Mouse (Mus musculus) urinary bladder, postnatal 4 days (tissue): ENCODE results near the gene Ephb6.
A peak's percentile ranks its signal among the peaks of the same experiment; 100 is the strongest.
"Not testable (repeated sequence)": the region's sequence is repeated elsewhere in the genome, so short reads cannot be mapped to it uniquely, and the experiment has no call there.

Experiments
- DNase-seq, 2 experiments: peaks; one replicate each; pipeline ENCODE4 v3.0.0; 2021 to 2022; ENCODE audit warnings: low spot score in 2 of 2

Gene Ephb6

DNA sequence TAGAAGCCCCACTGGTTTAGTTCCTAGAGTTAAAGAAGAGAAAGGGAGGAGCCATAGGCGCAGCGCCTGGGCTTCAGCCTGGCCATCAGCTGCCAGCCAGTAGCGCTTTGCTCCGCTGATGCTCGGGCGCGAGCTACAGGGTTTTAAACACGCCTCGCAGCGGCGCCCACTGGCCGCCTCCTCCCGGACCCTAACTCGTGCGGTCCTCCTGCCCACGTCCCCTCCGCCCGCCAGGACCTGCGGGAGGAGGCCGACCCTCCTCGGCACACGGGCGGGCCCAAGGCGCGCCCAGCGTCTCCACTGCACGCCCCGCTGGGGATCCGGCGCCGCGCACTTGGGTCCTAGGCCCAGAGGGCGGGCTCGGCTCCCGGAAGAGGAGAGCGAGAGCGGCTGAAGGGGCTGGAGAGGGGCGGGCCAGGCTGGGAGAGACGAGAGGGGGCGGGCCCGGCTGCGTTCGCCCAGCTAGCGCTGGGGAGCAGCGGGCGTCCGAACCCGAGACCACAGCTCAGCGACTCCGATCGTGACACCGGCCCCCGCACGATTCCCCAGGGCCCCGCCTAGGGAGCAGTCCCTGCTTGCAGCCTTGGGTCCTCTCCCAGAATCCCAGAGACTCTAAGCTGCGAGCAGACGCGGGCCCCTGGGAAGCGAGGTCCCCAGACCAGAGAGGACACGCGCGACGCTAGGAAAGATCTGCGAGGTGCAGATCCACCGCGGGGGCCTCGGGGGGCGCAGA, at the start of gene Ephb6:
TSS of gene Ephb6 (plus strand) at position 422 of the 733 bp plus-strand sequence.
- DNase-seq: peak; percentile 79 to 84

- DNase-seq: no peak
These were observed 48.9 kb upstream of the Ephb6 start for GRCm38 (mm10) chr6:41556389-41556788.

GRCm38 (mm10) chr6:41557468-41557867, 47.8 kb upstream of the Ephb6 start:
- no peak for DNase-seq

DNA sequence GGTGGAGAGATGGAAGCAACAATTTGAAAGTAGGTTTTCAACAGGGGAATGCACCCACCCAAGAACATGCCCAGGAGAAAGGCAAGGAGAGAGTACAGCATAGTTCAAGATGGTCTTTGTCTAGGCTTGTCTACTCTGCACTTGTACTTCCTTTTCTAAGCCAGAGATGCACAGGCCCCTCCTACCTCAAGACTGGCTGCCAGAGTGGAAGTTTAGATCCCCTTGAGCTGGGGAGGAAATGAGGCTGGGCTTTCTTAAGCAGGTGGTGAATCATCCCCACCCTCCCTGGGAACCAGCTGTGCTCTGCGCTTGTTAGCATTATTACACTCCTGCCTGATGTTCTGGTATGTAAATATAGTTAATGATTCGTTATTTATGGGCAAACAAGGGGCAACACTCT, 47.0 kb upstream of the Ephb6 start:
- DNase-seq: no peak

DNA sequence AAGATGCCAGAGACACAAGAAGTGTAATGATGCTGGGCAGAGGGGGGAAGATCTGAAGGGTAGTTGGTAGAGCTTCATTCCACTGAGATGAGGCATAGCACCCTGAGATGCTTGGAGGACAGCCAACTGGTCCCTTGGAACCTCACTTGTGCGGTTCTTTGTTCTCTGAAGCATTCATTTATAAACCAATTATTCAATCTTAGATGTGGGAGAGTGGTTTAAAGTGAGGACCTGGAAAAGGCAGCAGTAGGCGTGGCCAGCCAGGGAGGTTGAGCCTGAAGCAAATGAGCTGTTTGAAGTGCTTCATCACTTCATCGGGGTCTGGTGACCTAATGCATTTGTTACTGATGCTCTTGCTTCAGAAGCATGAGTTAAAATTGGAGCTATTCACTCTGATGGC, 46.0 kb upstream of the Ephb6 start:
- DNase-seq: no peak

DNA sequence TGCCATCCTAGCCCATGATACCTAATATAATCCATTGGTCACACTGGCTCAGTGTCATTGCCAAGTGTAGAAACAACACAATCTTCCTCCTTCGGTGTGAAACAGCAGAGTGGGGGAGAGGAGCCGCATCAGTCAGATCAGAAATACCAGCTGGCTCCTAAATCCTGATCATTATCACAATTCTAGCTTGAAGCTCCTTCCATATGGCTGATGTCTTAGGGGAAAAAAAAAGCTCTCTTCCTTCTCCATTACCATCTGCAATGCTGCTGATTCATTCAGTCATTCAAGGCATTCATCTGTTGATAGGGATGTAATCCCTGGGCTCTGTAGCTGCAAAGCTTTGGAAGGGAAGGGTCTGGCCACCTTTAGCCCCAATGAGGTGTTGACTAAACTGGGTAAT, 45.0 kb upstream of the Ephb6 start:
- no peak for DNase-seq

- no peak for DNase-seq
These were observed 42.7 kb upstream of the Ephb6 start for GRCm38 (mm10) chr6:41562598-41562997.

DNA sequence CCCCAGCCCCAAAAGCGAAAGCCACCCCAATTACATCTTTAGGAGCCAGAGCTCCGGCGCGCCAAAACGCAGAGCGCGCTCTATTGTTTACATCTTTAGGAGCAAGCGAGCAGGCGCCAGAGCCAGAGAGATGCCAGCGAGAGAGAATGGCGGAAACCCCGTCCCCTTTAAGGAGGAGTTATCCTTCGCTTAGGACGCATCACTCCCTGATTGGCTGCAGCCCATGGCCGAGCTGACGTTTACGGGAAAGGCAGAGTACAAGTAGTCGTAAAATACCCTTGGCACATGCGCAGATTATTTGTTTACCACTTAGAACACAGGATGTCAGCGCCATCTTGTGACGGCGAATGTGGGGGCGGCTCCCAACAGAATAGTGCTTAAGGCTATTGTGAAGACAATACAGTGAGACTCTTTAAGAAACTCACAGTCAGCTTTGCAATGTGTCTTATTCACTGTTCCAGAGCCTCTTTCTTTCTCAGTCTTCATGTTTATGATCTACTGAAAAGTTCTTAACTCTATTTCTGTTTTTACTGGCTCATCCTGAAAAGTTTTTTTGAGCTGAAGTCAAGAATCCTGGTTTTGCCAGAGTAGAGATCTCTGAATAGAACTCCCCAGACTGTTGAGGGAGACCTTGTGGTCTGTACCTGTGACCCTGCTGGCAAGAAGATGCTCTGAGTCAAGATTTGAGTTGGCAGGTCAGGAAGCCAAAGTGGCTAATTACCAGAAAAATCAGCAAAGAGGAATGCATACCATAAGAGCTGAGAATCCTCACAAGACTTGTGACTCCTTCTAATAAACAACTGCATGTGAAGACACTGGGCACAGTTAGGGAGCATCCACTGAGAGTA, 42.0 kb upstream of the Ephb6 start:
- not testable (repeated sequence) for DNase-seq

- no peak for DNase-seq
These were observed 40.0 kb upstream of the Ephb6 start for GRCm38 (mm10) chr6:41565261-41565660.

- no peak for DNase-seq
These were observed 38.3 kb upstream of the Ephb6 start for GRCm38 (mm10) chr6:41566965-41567364.

DNA sequence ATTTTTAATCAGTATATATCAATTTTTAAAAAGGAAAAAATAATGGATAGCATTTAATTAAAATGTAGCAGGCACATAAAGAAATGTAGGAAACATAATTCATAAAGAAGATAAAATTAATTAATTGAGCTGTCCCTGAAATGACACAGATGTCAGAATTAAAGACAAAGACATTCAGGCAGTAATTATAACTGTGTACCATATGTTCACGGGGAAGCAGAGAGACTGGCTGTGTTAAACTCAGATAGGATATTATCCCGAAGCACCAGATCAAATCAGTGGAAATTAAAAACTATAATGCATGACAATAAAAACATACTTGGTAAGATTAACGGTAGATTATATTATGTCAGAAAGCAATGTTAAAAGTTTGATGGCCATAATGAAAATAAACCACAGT, 36.2 kb upstream of the Ephb6 start:
- no peak for DNase-seq

- no peak for DNase-seq
These were observed 28.7 kb upstream of the Ephb6 start for GRCm38 (mm10) chr6:41576526-41577097.

GRCm38 (mm10) chr6:41577297-41577696, 28.0 kb upstream of the Ephb6 start:
- DNase-seq: no peak

GRCm38 (mm10) chr6:41581295-41581694, 24.0 kb upstream of the Ephb6 start:
- DNase-seq: no peak

DNA sequence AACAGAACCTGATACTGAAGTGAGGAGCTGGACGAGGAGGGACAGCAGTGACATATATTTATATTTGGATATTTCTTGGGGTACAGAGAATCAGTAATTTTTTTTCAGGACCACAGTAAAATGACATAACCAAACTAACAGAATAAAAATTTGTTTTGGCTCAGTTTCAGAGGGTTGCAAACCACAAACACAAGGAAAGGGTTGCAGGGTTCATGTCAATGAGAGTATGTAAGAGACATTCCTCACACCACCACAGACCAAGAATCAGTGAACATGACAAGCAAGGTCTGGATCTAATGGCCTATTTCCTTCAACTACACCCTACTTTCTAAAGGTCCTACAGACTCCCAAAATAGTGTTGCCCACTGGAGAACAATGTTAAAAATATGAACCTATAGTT, 23.1 kb upstream of the Ephb6 start:
- no peak for DNase-seq

GRCm38 (mm10) chr6:41604401-41605050, 756 bp upstream of the Ephb6 start:
- DNase-seq: no peak

DNA sequence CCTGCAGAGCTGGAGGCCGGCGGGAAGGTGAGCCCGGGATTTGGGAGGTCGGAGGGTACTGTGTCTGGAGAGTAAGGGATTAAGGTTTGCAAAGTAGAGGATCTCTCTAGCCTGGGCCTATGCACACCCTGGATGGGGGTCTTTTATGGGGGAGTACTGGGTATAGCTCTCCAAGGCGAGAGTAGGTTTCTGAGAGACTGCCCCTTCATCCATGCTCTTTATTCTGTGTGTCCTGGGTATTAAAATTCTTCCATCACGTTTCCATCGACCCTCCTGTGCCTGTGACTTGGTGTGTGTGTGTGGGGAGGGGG, 467 bp downstream of the Ephb6 start:
- DNase-seq: no peak

DNA sequence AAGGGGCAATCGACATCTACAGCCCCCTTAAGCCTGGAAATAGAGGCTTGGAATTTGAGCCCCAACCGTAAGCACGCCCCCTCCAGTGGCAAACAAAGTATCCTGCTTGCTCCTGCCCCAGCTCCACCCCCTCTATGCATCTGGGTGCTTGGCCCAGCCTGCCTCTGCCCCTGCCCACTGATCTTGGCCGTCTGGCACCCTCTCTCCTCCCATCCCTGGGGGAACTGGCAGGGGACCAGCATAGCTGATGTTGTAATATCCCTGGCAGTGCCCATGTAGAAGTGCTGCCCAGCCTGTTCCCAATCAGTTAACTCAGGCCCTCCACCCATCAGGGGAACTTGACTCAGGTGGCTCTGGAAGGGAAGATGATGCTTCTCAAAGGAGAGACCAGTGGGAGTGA, 932 bp downstream of the Ephb6 start:
- DNase-seq: no peak

- DNase-seq: no peak
These were observed 2.4 kb downstream of the Ephb6 start for GRCm38 (mm10) chr6:41607637-41608036.

DNA sequence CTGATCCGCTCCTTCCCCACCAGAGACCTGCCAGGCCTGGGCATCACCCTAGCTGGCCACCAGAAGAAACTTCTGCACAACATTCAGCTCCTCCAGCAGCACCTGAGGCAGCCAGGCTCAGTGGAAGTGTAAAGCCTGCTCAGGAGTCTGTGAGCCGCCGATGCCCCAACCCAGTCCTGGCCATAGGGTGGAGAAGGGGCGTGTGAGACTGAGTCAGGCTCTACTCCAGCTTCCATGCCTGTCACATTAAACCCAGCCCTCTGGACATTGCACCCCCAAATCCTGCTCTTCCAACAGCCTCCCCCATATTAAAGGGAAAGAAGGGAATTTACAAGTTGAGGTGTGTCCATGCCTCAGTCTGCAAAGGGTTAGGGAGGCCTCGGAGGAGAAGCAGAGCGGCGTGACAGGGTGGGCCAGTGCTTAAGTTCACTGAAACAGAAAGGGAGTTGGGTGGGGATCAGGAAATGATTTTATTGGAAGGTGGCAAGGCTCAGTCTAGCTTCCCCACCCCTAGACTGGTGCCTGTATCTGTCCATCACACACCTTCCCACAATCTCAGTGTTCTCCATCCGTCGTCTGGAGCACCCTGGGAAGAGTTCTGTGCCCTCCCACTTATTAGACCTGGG, 15.0 kb downstream of the Ephb6 start:
- no peak for DNase-seq

GRCm38 (mm10) chr6:41621241-41621990, 16.1 kb downstream of the Ephb6 start:
- no peak for DNase-seq
